Mouse (Mus musculus): ENCODE results near the gene Ndufb8. TPM values are rescaled to one million over a fixed set of nuclear protein-coding genes. Genes with fewer than 3 reads are reported as not detected.

The Ndufb8 gene
- polyA plus RNA-seq, 1 experiment from 2014 or later = 524 TPM

DNA sequence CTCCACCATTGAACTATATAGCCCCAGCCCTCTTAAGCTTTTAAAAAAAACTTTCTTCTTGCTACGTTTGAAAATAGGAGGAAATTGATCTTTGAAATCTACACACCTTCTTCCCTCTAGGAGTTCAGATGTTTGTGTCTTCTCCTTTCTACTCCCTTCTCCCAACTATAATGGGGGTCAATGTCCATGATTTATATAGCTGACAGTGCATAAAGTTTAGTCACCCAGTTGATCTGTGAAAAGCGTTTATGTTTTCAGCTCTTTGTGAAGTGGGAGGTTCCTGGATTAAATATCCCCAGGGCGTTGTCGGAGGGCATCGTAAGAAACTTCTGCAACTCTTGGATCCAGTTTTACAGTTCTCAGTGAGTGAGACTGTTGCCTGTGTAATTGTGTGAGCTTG lies 55.0 kb downstream of the Ndufb8 start:
- no peak overlapping the region for H3K4me2 ChIP-seq (ENCODE audit: low read depth, low read length)
- 43% methylated on average over 5 of the region's 5 CpGs for WGBS
- H3K4me3 ChIP-seq (replicated peaks; ENCODE audit: low read length) = no peak overlapping the region
- H3K36me3 ChIP-seq (ENCODE audit: control insufficient read depth, insufficient read depth, low read length) = no peaks in the 10 kb centered on the region
- no peak overlapping the region for H3K27ac ChIP-seq (ENCODE audit: low read length)
- no peak for ATAC-seq (ENCODE audit: insufficient read depth, low FRiP score)
- no peaks in the 10 kb centered on the region for H3K9me3 ChIP-seq (replicated peaks; ENCODE audit: control insufficient read depth, low read length)
- H3K27me3 ChIP-seq (ENCODE audit: control insufficient read depth, insufficient read depth, low read length) = peaks cover 6% of the 10 kb centered on the region; the same call in 1 of the 2 replicates
- no peaks in the 10 kb centered on the region for H3K4me1 ChIP-seq (ENCODE audit: control insufficient read depth, insufficient read depth, low read length)
- H3K9ac ChIP-seq (ENCODE audit: low read length) = no peak overlapping the region

DNA sequence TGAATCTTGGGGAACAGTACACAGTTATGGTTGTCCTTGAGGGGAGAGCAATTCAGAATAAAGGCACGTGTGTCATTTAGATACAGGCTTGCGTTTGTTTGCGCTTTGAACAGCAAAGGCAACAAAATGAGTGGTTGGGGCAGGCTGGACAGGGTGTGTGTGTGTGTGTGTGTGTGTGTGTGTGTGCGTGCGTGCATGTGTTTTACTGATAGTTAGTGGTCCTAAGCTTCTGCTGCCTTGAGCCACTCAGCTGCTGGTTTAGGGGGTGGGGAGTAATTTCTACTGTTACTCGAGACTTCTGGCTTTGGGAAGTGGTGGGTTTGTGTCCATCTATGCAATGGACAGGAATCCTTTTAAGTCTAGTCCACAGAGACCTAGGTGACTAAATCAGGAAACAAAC lies 56.3 kb downstream of the Ndufb8 start:
- Histone ChIP-seq H3K4me1 (ENCODE audit: control insufficient read depth, insufficient read depth, low read length) (no peaks in the 10 kb centered on the region), H3K27ac (ENCODE audit: low read length) (no peak overlapping the region), H3K36me3 (ENCODE audit: control insufficient read depth, insufficient read depth, low read length) (no peaks in the 10 kb centered on the region), H3K4me3 (replicated peaks; ENCODE audit: low read length) (no peak overlapping the region), H3K4me2 (ENCODE audit: low read depth, low read length) (no peak overlapping the region), H3K9me3 (replicated peaks; ENCODE audit: control insufficient read depth, low read length) (no peaks in the 10 kb centered on the region), H3K9ac (ENCODE audit: low read length) (no peak overlapping the region), H3K27me3 (ENCODE audit: control insufficient read depth, insufficient read depth, low read length) (peaks cover 6% of the 10 kb centered on the region; the same call in 1 of the 2 replicates)
- no peak for ATAC-seq (ENCODE audit: insufficient read depth, low FRiP score)
- 47% methylated on average over 6 of the region's 6 CpGs for WGBS

Other genes starting within 250 kb of the Ndufb8 start
- 0.14 and 0.39 TPM in 2 replicates for gene Scd4, start 222.3 kb downstream of the Ndufb8 start, polyA plus RNA-seq (2015; fragmentation: Nextera tagmentation; extraction: Ambion mirVana)
- gene Scd1, start 147.6 kb downstream of the Ndufb8 start, polyA plus RNA-seq (2015; fragmentation: Nextera tagmentation; extraction: Ambion mirVana) = 4.5 and 5.1 TPM in 2 replicates
- not detected in 2 replicates for gene Wnt8b, start 62.0 kb downstream of the Ndufb8 start, polyA plus RNA-seq (2015; fragmentation: Nextera tagmentation; extraction: Ambion mirVana)
- 0.75 and 0.92 TPM in 2 replicates for gene Sec31b, start 9.6 kb downstream of the Ndufb8 start, polyA plus RNA-seq (2015; fragmentation: Nextera tagmentation; extraction: Ambion mirVana)
- 0.97 TPM in 1 of 2 replicates, not detected in the other for gene Gm20538, start 2.6 kb downstream of the Ndufb8 start, polyA plus RNA-seq (2015; fragmentation: Nextera tagmentation; extraction: Ambion mirVana)
- gene Hif1an, start 7.4 kb upstream of the Ndufb8 start, polyA plus RNA-seq (2015; fragmentation: Nextera tagmentation; extraction: Ambion mirVana) = 30.7 and 32.1 TPM in 2 replicates
- not detected in 2 replicates for gene Pax2, start 200.6 kb upstream of the Ndufb8 start, polyA plus RNA-seq (2015; fragmentation: Nextera tagmentation; extraction: Ambion mirVana)

Measured in stomach, embryonic 16.5 days (tissue).